Mouse (Mus musculus): ENCODE results near the gene Depdc7. TPM values are rescaled to one million over a fixed set of nuclear protein-coding genes. Genes with fewer than 3 reads are reported as not detected.
A peak's percentile ranks its signal among the peaks of the same experiment; 100 is the strongest.

The Depdc7 gene
- total RNA-seq (2017), result 0.75 to 3.1 TPM (median 0.87 TPM) in 3 replicates

DNA sequence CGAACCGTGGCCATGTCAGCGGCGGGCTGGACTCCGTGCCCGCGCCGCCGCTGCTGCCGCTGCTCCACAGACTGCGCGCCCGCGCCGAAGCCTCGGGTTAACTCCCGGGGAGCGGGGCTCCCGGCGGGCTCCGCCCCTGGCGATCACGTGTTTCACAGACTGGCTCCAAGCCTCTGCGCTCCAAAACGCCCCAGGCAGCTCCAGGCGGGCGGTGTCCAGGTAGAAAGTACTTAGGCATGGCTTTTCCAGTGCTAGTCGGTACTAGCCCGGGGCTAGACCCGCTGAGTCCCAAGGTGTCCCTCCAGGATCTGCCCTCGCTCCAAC is at the start of gene Depdc7:
TSS of gene Depdc7 (minus strand) at position 138 of the 324 bp plus-strand sequence.
- peak; percentile 36; the same call in 1 of the 2 replicates for ATAC-seq (replicated peaks; ENCODE audit: insufficient number of reproducible peaks, low FRiP score, low TSS enrichment, poor library complexity, severe bottlenecking)

DNA sequence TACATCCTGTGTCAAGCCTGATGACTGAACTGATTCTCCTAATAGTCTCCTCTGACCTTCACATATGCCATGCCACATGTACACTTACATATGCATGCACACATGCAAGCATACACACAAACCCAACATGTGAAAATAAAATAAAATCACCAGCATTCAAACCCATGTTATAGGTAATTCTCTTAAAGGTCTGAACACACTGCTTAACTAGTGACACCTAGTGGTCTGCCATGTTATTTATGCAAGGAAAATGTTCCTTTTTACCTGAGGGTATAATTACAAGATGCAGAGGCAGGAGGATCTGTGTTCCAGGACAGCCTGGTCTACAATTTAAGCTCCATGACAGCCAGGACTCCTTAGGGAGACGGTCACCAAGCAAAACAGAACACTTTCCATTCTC is 32.1 kb upstream of the Depdc7 start:
- ATAC-seq (replicated peaks; ENCODE audit: insufficient number of reproducible peaks, low FRiP score, low TSS enrichment, poor library complexity, severe bottlenecking), result no peak; the same call in 1 of the 2 replicates

DNA sequence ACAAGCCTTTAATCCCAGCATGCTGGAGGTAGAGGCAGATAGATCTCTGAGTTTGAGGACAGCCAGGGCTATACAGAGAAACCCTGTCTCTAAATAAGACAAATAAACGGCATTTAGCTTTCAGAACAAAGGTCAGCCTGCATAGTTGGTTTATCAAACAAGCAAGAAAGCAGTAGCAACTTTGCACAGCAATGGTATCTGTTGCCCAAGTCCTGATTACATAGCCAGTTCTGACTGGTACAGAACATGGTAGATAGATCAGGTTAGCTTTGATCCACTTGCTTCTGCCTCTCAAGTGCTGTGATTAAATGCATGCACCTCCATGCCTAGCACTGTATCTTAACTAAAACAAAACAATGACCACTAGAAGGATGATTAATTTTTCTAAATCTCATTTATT is 26.0 kb upstream of the Depdc7 start:
- no peak for ATAC-seq (replicated peaks; ENCODE audit: insufficient number of reproducible peaks, low FRiP score, low TSS enrichment, poor library complexity, severe bottlenecking)

DNA sequence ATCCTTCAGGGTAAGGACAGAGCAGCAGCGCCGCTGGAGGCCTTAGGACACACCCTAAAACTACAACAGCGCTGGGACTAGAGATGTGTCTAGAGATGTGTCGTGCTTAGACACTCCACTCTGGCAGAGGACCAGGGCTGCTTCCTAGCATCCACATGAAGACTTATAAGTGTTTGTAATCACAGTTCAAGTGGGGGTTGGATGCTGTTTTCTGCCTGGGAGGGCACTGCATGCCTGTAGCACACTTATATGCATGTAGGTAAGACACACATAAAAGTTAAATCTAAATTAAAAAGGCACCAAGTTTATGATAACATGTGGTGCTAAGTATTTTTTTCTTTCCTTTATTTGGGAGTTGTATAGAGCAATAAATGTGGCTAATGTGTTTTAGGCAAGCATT is 21.3 kb upstream of the Depdc7 start:
- no peak for ATAC-seq (replicated peaks; ENCODE audit: insufficient number of reproducible peaks, low FRiP score, low TSS enrichment, poor library complexity, severe bottlenecking)

DNA sequence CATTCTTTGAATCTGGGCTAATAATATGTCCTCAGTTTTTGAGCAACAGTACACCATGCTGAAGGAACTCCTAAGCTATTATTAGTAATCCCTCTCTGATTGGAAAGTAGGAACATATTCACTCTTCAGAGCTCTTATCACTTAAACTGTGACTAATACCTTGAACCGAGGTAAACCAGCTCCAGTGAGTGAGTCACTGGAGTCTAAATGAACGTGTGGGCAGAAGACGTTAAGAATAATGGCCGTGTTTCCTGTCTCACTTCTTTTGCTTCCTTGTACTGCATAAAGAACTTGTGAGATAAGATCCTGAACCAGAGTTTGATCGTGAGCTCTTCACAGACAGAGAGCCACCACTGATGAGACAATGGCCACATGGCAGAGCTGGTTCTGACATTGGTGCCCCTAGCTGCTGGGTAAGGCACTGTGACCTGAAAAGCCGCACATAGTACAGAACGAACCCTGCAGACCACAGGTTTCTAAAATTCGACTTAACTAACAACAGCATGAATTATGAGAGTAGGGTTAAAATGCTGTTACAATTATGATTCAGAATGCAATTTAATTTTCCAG is 20.5 kb upstream of the Depdc7 start:
- ATAC-seq (replicated peaks; ENCODE audit: insufficient number of reproducible peaks, low FRiP score, low TSS enrichment, poor library complexity, severe bottlenecking), result no peak

DNA sequence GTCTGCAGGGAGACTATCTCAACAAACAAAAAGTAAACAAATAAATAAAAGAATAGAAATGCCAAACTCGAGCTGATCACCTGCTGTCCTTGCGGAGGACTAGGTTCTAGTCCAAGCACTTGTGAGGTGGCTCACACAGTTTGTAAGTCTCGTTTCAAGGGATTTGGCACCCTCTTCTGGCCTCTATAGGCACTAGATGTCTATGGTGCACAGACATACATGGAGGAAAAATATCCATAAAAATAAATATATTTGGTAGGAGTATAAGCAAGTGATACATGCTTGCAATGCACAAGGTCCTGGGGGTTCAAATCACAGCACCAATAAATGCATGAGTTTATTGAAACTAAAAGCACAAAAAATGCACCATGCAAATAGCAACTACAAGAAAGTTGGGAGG is 7.9 kb upstream of the Depdc7 start:
- no peak for ATAC-seq (replicated peaks; ENCODE audit: insufficient number of reproducible peaks, low FRiP score, low TSS enrichment, poor library complexity, severe bottlenecking)

DNA sequence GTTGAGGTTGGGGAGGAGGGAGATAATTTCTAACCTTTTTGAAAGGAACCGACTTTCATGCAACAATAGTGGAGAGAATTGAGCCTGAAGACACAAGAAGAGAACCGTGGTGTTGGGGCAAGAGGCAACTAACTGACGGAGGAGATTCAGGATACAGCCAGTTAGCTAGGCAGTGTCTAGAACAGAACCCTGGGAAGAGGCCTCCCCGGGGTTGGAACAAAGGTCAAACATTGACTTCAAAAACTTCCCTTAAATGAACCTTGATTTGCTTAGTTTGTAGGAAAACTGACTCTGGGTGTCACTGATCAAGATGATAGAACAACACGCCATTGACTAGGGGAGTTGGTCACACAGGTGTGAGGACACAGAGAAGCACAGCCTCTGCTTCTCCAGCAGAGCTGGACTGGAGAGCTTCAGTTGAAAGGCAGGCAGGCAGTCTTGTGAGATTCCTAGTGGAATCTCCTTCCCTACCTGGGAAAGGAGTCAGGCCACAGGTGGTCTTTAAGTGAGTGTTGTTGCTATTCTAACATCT is 6.0 kb upstream of the Depdc7 start:
- ATAC-seq (replicated peaks; ENCODE audit: insufficient number of reproducible peaks, low FRiP score, low TSS enrichment, poor library complexity, severe bottlenecking), result no peak

DNA sequence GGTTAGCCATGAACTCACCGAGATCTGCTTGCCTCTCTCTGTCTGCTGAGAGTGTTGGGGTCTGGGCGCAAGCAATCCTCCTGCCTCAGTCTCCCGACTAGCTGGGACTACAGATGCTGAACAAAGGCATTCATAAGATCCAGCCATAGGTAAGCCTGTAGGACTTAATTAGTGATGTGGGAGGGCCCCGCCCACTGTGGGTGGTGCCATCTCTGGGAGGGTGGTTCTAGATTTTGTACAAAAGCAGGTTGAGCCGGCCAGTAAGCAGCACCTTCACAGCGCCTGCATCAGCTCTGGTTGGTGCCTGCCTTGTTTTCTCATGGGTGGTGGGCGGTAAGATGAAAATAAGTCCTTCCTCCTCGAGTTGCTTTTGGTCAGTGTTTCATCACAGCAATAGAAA is 3.6 kb upstream of the Depdc7 start:
- ATAC-seq (replicated peaks; ENCODE audit: insufficient number of reproducible peaks, low FRiP score, low TSS enrichment, poor library complexity, severe bottlenecking), result no peak

DNA sequence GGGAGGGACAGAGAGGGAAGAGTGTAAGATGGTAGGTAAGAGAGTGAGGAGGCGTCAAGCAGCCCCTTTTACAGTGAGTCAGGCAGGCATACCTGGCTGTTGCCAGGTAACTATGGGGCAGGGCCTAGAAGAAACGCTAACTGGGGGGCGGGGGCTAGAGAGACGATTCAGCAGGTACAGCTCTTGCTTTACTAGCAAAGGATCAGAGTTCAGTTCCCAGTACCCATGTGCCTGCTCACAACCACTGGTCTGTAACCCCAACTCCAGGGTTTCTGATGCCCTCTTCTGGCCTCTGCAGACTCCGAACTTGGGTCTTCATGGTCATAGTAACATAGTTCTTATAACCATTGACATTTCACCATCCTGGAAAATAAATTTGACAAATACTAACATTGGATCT is 1.3 kb upstream of the Depdc7 start:
- ATAC-seq (replicated peaks; ENCODE audit: insufficient number of reproducible peaks, low FRiP score, low TSS enrichment, poor library complexity, severe bottlenecking), result no peak

DNA sequence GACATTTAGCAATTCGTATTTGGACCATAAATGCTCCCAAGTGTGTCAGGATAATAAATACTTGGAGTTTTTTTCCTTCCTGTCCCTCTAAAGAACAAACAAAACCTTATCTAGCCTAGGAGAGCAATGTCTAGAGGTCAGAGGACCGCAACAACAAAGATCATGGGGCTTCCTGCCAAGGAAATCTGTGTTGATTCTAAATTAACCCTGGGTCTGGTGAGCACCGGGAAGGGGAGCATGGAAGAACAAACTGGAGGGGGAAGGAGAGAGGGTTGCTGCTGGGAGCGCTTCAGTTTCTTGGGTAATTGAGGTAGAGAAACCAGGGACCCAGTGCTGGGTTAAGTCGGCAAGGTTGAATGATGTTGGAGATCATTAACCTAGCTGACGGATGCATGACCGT is 482 bp upstream of the Depdc7 start:
- no peak for ATAC-seq (replicated peaks; ENCODE audit: insufficient number of reproducible peaks, low FRiP score, low TSS enrichment, poor library complexity, severe bottlenecking)

DNA sequence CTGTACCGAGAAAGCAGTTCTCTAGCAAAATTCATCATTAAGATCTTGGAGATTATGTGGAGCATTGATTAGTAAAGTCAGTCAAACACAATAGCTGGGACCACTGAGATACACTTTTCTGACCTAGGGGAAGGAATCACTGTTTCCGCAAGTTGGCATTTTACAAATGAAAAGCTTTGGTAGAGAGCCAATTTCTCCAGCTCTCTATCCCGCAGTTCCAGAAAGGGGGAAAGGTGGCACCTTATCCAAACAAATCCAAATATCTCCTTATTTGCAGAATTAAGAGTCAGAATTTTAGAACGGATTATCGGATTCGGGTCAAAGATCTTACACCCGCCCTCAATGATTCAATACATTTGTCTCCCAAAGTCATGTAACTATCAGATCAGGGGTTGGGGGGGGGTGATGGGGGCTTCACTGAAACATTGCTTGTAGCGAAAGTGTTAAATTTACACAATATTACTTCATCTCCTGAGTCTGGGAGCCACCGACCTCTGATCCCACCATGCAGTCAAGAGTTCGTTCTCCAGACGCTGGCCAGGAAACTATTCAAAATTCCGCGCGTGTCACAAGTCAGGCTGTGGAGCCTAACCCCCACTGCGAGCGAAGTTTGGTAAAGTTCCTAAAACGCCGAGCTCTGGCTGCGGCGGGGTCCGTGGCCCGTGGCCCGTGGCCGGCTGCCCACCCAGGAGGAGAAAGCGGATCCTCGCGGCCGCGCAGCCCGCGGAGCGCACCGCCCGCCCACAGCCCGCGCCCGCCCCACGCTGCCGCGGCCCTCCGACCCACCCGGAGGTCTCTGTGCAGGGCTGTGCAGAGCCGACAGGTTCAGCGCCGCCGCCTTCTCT is 560 bp downstream of the Depdc7 start:
- ATAC-seq (replicated peaks; ENCODE audit: insufficient number of reproducible peaks, low FRiP score, low TSS enrichment, poor library complexity, severe bottlenecking), result peak; percentile 13; the same call in 1 of the 2 replicates

DNA sequence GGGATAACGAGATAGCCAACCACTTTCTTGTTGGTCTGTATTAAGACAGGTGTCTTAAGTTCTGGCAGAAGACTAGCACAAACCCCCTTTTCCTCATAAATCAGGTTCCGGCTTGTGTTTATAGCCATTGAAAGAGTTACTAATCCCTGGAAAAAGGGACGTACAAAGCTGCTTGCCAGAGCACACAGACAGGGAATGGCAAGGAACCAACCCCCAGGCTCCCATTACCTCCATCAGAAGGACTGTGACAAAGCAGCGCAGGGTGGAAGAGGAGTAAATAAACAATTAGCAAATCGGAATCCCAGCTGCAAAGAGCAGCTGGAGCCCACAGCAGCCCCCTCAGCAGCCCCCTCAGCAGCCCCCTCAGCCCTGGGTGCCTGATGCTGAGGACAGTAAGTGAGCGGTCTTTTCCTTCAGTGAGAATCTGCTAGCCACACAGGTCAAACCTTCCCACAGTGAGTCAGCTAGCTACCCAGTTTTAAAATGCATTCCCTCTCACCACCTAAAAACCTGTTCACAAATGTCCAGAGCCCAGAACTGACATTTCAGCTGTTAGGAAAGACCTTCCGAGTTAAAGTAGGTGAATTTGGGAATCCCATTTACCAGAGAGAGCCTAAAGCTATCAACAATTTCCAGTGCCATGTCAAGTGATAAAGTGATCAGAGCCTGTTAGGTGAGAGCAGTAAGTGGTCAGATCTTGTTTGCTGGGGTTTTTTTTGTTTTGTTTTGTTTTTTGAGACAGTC is 1.5 kb downstream of the Depdc7 start:
- no peak for ATAC-seq (replicated peaks; ENCODE audit: insufficient number of reproducible peaks, low FRiP score, low TSS enrichment, poor library complexity, severe bottlenecking)

DNA sequence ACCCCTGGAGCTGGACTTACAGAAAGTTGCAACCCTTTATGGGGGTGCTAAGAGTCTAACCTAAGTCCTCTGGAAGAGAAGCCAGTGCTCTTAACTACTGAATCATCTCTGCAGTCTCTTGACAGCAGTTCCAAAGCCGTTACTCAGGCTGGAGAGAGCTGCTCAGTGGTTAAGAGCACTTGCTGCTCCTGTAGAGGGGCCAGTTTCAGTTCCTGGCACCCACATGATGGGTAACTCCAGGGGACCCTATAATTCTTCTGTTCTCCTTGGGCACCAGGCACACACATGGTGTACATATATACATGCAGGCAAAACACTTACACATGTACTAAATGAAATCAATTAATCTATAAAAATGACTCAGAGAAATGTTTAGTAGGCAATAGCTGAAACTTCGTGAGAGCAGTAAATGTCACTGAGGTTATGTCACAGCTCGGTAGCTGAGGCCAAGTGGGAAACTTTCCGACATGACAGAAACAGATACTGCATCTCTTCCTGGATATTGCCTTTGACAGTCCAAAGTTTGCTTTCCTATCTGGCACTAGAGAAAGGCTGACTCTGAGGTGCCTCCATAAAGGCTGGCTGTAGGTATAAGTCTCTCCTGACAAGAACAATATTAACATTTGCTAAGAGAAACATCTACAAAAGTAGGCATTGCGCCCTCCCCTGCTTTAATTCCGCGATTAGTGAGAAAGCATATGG is 2.3 kb downstream of the Depdc7 start:
- no peak for ATAC-seq (replicated peaks; ENCODE audit: insufficient number of reproducible peaks, low FRiP score, low TSS enrichment, poor library complexity, severe bottlenecking)

DNA sequence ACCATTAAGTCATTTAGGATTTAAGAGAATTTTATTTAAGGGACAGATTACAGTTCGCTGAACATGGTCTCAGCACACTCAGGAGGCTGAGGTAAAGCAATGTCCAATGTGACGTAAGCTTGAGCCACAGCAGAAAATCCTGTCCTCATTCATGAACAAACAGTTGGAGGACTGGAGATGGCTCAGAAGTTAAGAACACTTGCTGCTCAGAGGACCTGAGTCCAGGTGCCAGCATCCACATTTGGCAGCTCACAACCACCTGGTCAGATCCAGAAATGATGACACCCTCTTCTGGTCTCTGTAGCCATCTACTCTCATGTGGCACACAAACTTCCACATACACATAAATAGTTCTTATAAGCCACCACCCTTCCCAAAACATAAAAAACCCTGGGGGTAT is 3.0 kb downstream of the Depdc7 start:
- no peak for ATAC-seq (replicated peaks; ENCODE audit: insufficient number of reproducible peaks, low FRiP score, low TSS enrichment, poor library complexity, severe bottlenecking)

DNA sequence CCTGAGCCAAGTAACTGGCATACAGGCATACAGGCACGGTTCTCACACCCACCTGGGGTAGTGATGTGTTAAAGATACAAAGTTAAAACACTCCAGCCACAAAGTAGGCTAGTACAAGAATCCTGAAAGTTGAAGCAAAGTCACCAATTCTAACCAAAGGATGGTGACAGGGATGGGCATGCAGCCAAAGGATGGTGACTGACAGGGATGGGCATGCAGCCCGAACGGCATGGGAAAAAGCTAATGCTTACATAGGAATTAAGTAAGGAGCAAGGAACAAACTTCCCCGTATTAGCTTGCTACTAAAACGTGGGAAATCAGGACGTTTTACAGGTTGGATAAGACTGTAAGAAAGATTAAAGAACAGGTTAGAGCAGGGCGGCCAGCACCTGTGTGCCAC is 6.4 kb downstream of the Depdc7 start:
- no peak for ATAC-seq (replicated peaks; ENCODE audit: insufficient number of reproducible peaks, low FRiP score, low TSS enrichment, poor library complexity, severe bottlenecking)

DNA sequence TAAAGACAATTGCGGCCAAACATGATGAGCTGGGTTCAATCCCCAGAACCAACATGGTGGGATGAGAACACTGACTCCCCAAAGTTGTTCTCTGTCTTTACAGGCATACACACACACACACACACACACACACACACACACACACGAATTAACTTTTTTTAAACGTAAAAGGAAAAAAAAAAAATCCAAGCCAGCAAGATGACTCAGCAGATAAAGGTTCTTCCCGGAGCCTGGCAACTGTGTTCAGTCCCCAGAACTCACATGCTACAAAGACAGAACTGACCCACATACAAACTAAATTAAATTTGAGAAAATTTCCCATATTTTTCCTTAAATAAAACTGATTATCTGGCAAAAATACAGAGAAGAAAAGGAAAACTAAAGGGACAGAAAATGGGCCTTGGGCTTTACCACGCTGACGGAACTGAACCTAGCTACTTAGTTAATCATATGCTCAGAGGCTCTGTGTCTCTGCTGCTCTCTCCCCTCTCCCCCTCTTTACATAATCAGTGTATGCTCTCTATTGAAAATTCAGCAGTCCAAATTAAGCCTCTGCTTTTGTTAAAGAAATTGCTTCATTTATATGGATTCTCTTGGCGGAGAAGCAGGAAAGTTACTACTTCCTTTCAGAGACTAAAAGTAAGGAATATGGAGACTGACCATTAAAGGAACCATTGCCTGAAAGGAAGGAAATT is 10.0 kb downstream of the Depdc7 start:
- ATAC-seq (replicated peaks; ENCODE audit: insufficient number of reproducible peaks, low FRiP score, low TSS enrichment, poor library complexity, severe bottlenecking), result no peak

DNA sequence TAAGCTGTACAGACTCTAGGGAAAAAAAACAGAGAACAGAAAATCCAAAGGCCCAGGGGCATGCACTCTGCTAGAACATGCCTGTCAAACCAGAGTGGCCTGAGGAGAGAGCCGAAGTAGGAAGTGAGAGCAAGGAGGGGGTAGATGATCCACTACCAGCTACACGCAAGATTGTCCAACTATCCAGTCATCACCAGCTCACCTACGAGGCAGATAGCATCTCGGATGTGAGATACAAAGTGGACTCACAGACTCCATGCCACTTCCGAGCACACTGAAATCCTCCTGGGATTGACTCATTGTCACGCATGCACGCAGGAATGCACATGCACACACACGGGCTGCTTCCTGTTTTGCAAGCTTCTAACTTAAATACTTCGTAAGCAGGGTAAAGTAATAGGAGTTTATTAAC is 10.6 kb downstream of the Depdc7 start:
- peak; percentile 67 for ATAC-seq (replicated peaks; ENCODE audit: insufficient number of reproducible peaks, low FRiP score, low TSS enrichment, poor library complexity, severe bottlenecking)

DNA sequence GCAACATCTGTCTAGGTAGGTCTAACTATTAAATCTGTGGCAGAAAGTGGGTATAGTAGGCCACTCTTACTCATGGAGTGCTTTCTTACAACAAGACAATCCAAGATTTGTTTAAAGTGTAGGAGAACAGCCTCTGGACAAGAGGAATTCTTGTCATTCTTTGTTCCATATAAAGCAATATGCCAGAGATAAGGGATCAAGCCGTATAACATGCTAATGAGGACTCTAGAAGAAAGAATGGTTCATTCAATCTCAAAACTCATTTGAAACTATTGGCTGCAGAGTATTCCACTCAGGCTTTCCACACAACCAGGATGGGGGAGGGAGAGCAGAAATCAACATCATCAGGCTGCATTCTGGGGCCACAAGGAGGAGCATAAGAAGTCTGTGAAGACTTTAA is 15.3 kb downstream of the Depdc7 start:
- no peak for ATAC-seq (replicated peaks; ENCODE audit: insufficient number of reproducible peaks, low FRiP score, low TSS enrichment, poor library complexity, severe bottlenecking)

DNA sequence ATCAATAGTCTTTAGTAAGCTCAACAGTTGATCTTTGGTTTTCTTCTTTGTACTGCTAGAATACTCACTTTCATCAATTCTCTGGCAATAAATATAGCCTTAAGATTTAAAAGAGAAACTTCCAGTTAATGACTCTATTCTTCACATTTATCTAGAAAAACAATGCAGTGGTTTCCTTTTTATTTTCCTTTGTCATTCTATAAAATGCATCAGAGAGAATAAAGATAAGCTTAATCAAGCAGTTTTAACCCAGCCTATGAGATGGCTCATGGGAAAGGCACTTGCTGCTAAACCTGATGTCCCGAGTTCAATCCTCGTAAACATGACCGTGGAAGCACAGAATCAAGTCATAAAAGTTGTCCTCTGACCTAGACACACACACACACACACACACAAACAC is 20.7 kb downstream of the Depdc7 start:
- ATAC-seq (replicated peaks; ENCODE audit: insufficient number of reproducible peaks, low FRiP score, low TSS enrichment, poor library complexity, severe bottlenecking), result no peak

Data from monocyte, adult 5-6 weeks (primary cell).